Mouse (Mus musculus) midbrain, embryonic 12.5 days (tissue): ENCODE data around the gene Sgpp1. TPM values are rescaled to one million over a fixed set of nuclear protein-coding genes. Genes with fewer than 3 reads are reported as not detected.

Source experiments
- ATAC-seq: fragments of 200-750 bp; cut with Nextera tagmentation; 2 replicates; pipeline ENCODE4 v1.8.0; 2017; ENCODE audit warnings: low read depth, moderate TSS enrichment, moderate library complexity; ENCODE audit not compliant: low FRiP score
- H3K27ac ChIP-seq: fragments of 300-500 bp; sonication (generic); replicated peaks from 2 replicates; pipeline ENCODE4 v1.5.1; 2016; ENCODE audit warnings: mild to moderate bottlenecking
- H3K27me3 ChIP-seq: fragments of 300-500 bp; sonication (generic); 2 replicates; pipeline ENCODE4 v1.6.1; 2016; ENCODE audit warnings: mild to moderate bottlenecking
- H3K36me3 ChIP-seq: fragments of 300-500 bp; sonication (generic); 2 replicates; pipeline ENCODE4 v1.6.1; 2016
- H3K4me1 ChIP-seq: fragments of 300-500 bp; sonication (generic); 2 replicates; pipeline ENCODE4 v1.6.1; 2016
- H3K4me2 ChIP-seq: fragments of 300-500 bp; sonication (generic); replicated peaks from 2 replicates; pipeline ENCODE4 v1.6.1; 2016; ENCODE audit warnings: mild to moderate bottlenecking, moderate library complexity
- H3K4me3 ChIP-seq: fragments of 300-500 bp; sonication (generic); 2 replicates; pipeline ENCODE4 v1.5.1; 2016; ENCODE audit warnings: mild to moderate bottlenecking
- H3K9ac ChIP-seq: fragments of 300-500 bp; sonication (generic); replicated peaks from 2 replicates; pipeline ENCODE4 v1.6.1; 2016; ENCODE audit warnings: mild to moderate bottlenecking, moderate library complexity
- H3K9me3 ChIP-seq: fragments of 300-500 bp; sonication (generic); 2 replicates; pipeline ENCODE4 v1.6.1; 2016; ENCODE audit warnings: mild to moderate bottlenecking
- WGBS: fragments of 180-500 bp; shearing (Covaris S2); methylation state at CpG from one replicate; pipeline ENCODE4 v1.1.7; 2016; 5-methylcytosine and 5-hydroxymethylcytosine counted together
- polyA plus RNA-seq: library from polyadenylated mRNA; unstranded; fragments of >200 nt; fragmentation: Nextera tagmentation; extraction: Ambion mirVana; gene quantifications from 2 replicates; pipeline ENCODE4 v1.2.1, GENCODE M21; 2016

The Sgpp1 gene
- 8.5 and 10.6 TPM in 2 replicates for polyA plus RNA-seq

DNA sequence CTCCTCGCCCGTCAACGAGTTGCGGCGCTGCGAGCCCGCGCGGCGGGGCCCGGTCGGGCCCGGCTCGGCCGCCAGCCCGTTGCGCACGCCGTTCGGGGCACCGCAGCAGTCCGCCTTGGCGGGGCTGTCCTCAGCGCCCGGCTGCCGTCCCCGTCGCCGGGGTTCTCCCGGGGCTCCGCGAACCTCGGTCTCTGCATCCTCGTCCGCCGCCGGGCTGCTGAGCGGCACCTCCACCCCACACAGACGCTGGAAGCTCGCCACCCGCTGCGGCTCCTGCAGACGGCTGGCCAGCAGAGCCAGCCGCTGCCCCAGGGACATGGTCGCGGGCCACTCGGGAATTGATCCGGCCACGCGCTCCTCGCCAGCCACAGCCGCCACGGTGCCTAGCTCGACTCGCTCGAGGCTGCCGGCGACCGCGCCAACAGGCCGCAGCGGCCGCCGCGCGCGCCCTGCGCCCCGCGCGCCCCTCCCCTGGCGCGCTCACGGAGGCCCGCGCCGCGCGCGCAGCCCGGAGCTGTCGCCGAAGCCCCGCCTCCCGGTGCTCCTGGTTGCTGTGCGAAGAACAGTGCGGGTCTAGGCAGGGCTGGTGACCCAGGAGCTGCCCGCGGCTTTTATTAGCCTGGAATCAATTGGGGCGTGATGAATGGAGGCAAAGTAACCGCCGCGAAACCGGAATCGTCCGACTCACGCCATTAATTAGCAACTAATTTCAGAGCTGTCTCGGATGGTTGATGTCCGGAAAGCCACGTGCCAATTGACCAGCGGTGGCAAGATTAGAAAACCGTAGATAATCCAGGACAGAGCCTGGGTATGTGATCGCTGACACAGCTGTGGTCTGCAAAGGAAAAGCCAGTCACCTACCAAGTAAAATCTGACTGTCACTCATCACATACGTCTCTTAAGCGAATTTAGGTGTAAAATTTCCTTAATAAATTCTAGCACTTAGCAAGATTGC, at the start of gene Sgpp1:
Gene Sgpp1, minus strand, starts transcription at position 484 of the 955 bp plus-strand sequence.
- ATAC-seq: peak; percentile 97
- Histone ChIP-seq H3K36me3 (no peaks in the 10 kb centered on the region), H3K27me3 (peaks cover 15% of the 10 kb centered on the region), H3K27ac (peak within 1 kb of the TSS; percentile 68), H3K4me3 (peak within 1 kb of the TSS; percentile 67), H3K4me1 (peaks cover 18% of the 10 kb centered on the region), H3K9ac (peak within 1 kb of the TSS; percentile 83), H3K4me2 (peak within 1 kb of the TSS; percentile 93), H3K9me3 (no peaks in the 10 kb centered on the region)
- WGBS: under 1% methylated on average over 99 of the region's 105 CpGs

- no peak overlapping the region for H3K27ac ChIP-seq
- ATAC-seq: no peak
Observed at GRCm38 (mm10) chr12:75784271-75784751, 48.8 kb upstream of the Sgpp1 start.

DNA sequence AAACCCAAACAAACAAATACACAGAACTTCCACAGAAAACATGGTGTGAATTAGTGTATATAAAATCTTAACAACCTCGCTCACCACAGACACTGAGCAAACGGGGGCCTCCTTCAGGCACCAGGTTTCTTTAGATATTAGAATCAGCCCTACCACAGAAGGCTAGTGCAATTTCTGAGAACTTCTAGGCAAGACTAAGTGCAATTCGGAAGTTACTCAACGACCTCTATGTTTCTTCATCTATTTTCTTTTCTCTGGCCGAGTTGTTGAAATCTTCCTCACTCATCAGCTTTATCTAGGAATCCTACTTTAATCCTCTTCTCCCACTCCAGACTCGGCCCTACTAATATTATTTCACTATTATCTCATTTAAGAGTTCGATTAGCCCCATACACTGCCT, 46.5 kb upstream of the Sgpp1 start:
- H3K4me3 ChIP-seq: no peak overlapping the region
- no peaks in the 10 kb centered on the region for H3K9me3 ChIP-seq
- no peak overlapping the region for H3K9ac ChIP-seq
- H3K4me2 ChIP-seq: no peak overlapping the region
- no peak overlapping the region for H3K27ac ChIP-seq
- ATAC-seq: no peak
- no peaks in the 10 kb centered on the region for H3K36me3 ChIP-seq
- 88% methylated on average over 7 of the region's 7 CpGs for WGBS
- no peaks in the 10 kb centered on the region for H3K27me3 ChIP-seq
- H3K4me1 ChIP-seq: no peaks in the 10 kb centered on the region

More at GRCm38 (mm10) chr12:75784271-75784751, 48.8 kb upstream of the Sgpp1 start:
- Histone ChIP-seq H3K9me3 (no peaks in the 10 kb centered on the region), H3K4me1 (no peaks in the 10 kb centered on the region), H3K9ac (no peak overlapping the region), H3K4me3 (no peak overlapping the region), H3K4me2 (no peak overlapping the region), H3K36me3 (no peaks in the 10 kb centered on the region), H3K27me3 (no peaks in the 10 kb centered on the region)
- WGBS: 91% methylated on average over 2 of the region's 2 CpGs

- no peak overlapping the region for H3K4me2 ChIP-seq
- H3K36me3 ChIP-seq: no peaks in the 10 kb centered on the region
- H3K9me3 ChIP-seq: no peaks in the 10 kb centered on the region
- H3K4me1 ChIP-seq: no peaks in the 10 kb centered on the region
- no peaks in the 10 kb centered on the region for H3K27me3 ChIP-seq
- no peak overlapping the region for H3K4me3 ChIP-seq
- H3K9ac ChIP-seq: no peak overlapping the region
- no peak overlapping the region for H3K27ac ChIP-seq
- ATAC-seq: no peak
Observed at GRCm38 (mm10) chr12:75781445-75781844, 45.9 kb upstream of the Sgpp1 start.

GRCm38 (mm10) chr12:75772424-75773034, 37.0 kb upstream of the Sgpp1 start:
- Histone ChIP-seq H3K4me1 (no peaks in the 10 kb centered on the region), H3K27ac (no peak overlapping the region), H3K9ac (no peak overlapping the region), H3K27me3 (no peaks in the 10 kb centered on the region), H3K36me3 (no peaks in the 10 kb centered on the region), H3K4me3 (no peak overlapping the region), H3K4me2 (no peak overlapping the region), H3K9me3 (peaks cover 6% of the 10 kb centered on the region; the same call in 1 of the 2 replicates)
- WGBS: 23% methylated on average over 3 of the region's 3 CpGs
- no peak for ATAC-seq

DNA sequence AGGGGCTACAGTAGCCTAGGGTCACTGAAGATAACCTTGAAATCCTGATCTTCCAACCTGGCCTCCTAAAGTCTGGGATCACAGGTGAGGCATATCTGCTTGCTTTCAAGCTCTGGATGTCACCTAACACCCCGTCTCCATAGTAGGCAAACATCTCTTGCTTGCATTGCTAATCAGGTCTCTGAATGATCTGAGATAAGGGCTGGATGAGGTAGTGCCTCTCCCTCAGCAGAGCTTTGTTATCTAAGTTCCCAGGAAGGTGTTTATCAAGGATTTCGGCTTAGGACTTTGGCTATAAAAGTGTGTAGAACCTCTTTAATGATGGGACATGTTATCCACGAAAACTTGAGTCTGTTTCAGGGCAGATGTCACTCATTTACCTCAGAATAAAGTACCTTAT, 35.9 kb upstream of the Sgpp1 start:
- no peak overlapping the region for H3K4me3 ChIP-seq
- H3K27me3 ChIP-seq: no peaks in the 10 kb centered on the region
- ATAC-seq: no peak
- H3K9ac ChIP-seq: no peak overlapping the region
- H3K4me1 ChIP-seq: no peaks in the 10 kb centered on the region
- WGBS: 72% methylated on average over 3 of the region's 3 CpGs
- no peak overlapping the region for H3K4me2 ChIP-seq
- no peak overlapping the region for H3K27ac ChIP-seq
- peaks cover 6% of the 10 kb centered on the region; the same call in 1 of the 2 replicates for H3K9me3 ChIP-seq
- no peaks in the 10 kb centered on the region for H3K36me3 ChIP-seq

DNA sequence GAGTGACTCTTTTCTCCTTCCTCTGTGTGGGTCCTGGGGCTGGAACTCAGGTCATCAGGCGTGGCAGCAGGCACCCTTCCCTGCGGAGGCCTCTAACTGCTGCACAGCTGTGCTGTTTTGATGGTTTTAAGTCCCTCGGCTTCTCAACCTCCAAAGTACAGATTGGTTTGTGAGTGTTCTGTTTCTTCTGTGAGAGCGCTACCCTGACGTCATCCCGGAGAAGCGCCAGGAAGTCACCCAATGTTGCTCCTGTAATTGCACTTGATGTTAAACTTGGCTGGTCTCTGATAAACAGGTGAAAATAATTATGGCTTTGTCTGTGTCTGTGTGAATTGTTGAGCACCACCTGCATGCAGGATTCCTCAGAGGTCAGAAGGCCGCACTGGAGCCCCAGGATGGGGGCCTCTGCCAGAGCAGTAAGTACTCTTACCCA, 31.4 kb upstream of the Sgpp1 start:
- Histone ChIP-seq H3K9me3 (no peaks in the 10 kb centered on the region), H3K27ac (no peak overlapping the region), H3K4me3 (no peak overlapping the region), H3K27me3 (no peaks in the 10 kb centered on the region), H3K4me1 (no peaks in the 10 kb centered on the region), H3K4me2 (no peak overlapping the region), H3K9ac (no peak overlapping the region), H3K36me3 (no peaks in the 10 kb centered on the region)
- WGBS: 65% methylated on average over 8 of the region's 8 CpGs
- ATAC-seq: no peak

- Histone ChIP-seq H3K27ac (no peak overlapping the region), H3K4me2 (no peak overlapping the region), H3K4me1 (no peaks in the 10 kb centered on the region), H3K9ac (no peak overlapping the region), H3K4me3 (no peak overlapping the region), H3K27me3 (no peaks in the 10 kb centered on the region), H3K9me3 (no peaks in the 10 kb centered on the region), H3K36me3 (no peaks in the 10 kb centered on the region)
- no peak for ATAC-seq
- 55% methylated on average over 6 of the region's 6 CpGs for whole genome bisulfite sequencing
Observed at GRCm38 (mm10) chr12:75766395-75766794, 30.9 kb upstream of the Sgpp1 start.

DNA sequence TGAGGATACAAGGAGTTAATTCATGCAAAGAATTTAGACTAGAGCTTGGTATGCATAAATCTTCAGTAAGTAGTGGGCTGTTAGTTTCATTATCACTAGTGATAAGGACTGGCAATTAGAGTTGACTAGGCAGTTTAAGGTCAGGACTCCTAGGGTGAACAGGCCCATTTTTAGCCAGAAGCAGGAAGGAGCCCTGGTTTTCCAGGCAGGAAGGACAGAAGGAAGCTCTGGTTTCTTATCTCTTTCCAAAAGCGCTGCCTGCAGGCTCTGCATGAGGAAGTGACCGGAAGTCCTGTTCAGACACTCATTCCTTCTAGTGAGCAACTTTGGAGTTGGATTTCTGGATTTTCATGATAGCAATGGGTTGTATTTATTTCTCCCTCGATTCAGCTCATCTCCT, 30.2 kb upstream of the Sgpp1 start:
- Histone ChIP-seq H3K4me3 (no peak overlapping the region), H3K9me3 (no peaks in the 10 kb centered on the region), H3K9ac (no peak overlapping the region), H3K36me3 (no peaks in the 10 kb centered on the region), H3K4me2 (no peak overlapping the region), H3K27me3 (no peaks in the 10 kb centered on the region), H3K27ac (no peak overlapping the region), H3K4me1 (no peaks in the 10 kb centered on the region)
- WGBS: 81% methylated on average over 3 of the region's 3 CpGs
- ATAC-seq: no peak

- no peak overlapping the region for H3K27ac ChIP-seq
- no peak overlapping the region for H3K9ac ChIP-seq
- H3K4me3 ChIP-seq: no peak overlapping the region
- no peaks in the 10 kb centered on the region for H3K4me1 ChIP-seq
- no peak overlapping the region for H3K4me2 ChIP-seq
- no peak for ATAC-seq
- no peaks in the 10 kb centered on the region for H3K9me3 ChIP-seq
- no peaks in the 10 kb centered on the region for H3K27me3 ChIP-seq
- 89% methylated on average over 2 of the region's 2 CpGs for WGBS
- no peaks in the 10 kb centered on the region for H3K36me3 ChIP-seq
Observed at GRCm38 (mm10) chr12:75756387-75756786, 20.9 kb upstream of the Sgpp1 start.

GRCm38 (mm10) chr12:75753730-75754129, 18.2 kb upstream of the Sgpp1 start:
- H3K4me1 ChIP-seq: no peaks in the 10 kb centered on the region
- H3K9me3 ChIP-seq: no peaks in the 10 kb centered on the region
- no peak overlapping the region for H3K4me3 ChIP-seq
- 92% methylated on average over 8 of the region's 8 CpGs for WGBS
- H3K4me2 ChIP-seq: no peak overlapping the region
- H3K27ac ChIP-seq: no peak overlapping the region
- H3K9ac ChIP-seq: no peak overlapping the region
- no peak for ATAC-seq
- no peaks in the 10 kb centered on the region for H3K36me3 ChIP-seq
- H3K27me3 ChIP-seq: no peaks in the 10 kb centered on the region

GRCm38 (mm10) chr12:75752077-75752476, 16.5 kb upstream of the Sgpp1 start:
- no peak for ATAC-seq
- 85% methylated on average over 3 of the region's 3 CpGs for WGBS
- no peak overlapping the region for H3K4me3 ChIP-seq
- no peaks in the 10 kb centered on the region for H3K9me3 ChIP-seq
- no peak overlapping the region for H3K4me2 ChIP-seq
- no peaks in the 10 kb centered on the region for H3K4me1 ChIP-seq
- H3K27ac ChIP-seq: no peak overlapping the region
- H3K9ac ChIP-seq: no peak overlapping the region
- no peaks in the 10 kb centered on the region for H3K36me3 ChIP-seq
- H3K27me3 ChIP-seq: no peaks in the 10 kb centered on the region
